Mouse (Mus musculus) embryonic fibroblast, embryonic 13.5 days (primary cell): ENCODE data around the gene Msx1. TPM values are rescaled to one million over a fixed set of nuclear protein-coding genes. Genes with fewer than 3 reads are reported as not detected.

Source experiments
- H3K27ac ChIP-seq: 2 replicates; pipeline ENCODE4 v1.5.1; 2012; ENCODE audit warnings: low read length, control low read depth, inconsistent platforms; ENCODE audit not compliant: insufficient read depth
- H3K4me1 ChIP-seq: 2 replicates; pipeline ENCODE4 v1.6.1; 2011; ENCODE audit warnings: low read length; ENCODE audit not compliant: control insufficient read depth, insufficient read depth
- H3K4me3 ChIP-seq: 2 replicates; pipeline ENCODE4 v1.5.1; 2011; ENCODE audit warnings: mild to moderate bottlenecking, control low read depth, low read length; ENCODE audit not compliant: insufficient read depth
- CTCF ChIP-seq: IDR thresholded peaks from 2 replicates; pipeline ENCODE4 v1.5.1; 2011; ENCODE audit warnings: mild to moderate bottlenecking, control low read depth, low read length, moderate library complexity, borderline replicate concordance; ENCODE audit not compliant: insufficient read depth
- POLR2A ChIP-seq: IDR thresholded peaks from 2 replicates; pipeline ENCODE4 v1.6.1; 2011; ENCODE audit warnings: low read depth, mild to moderate bottlenecking, control low read depth, low read length, moderate library complexity
- polyA plus RNA-seq: library from polyadenylated mRNA; stranded (reverse); fragments of >200 nt; gene quantifications from 2 replicates; pipeline ENCODE4 v1.2.4, GENCODE M21; 2011; ENCODE audit warnings: low read depth; ENCODE audit not compliant: missing spikeins, insufficient read length

Gene Msx1
- polyA plus RNA-seq, 1 experiment = 15.7 TPM

- Histone ChIP-seq H3K27ac (no peak overlapping the region), H3K4me1 (no peaks in the 10 kb centered on the region), H3K4me3 (no peak overlapping the region)
- no peak for TF ChIP-seq POLR2A
- no peak for TF ChIP-seq CTCF
These were observed 4.4 kb downstream of the Msx1 start for GRCm38 (mm10) chr5:37819971-37820370.

- H3K4me3 ChIP-seq = no peak overlapping the region
- TF ChIP-seq POLR2A (no peak), CTCF (no peak)
- no peaks in the 10 kb centered on the region for H3K4me1 ChIP-seq
- no peak overlapping the region for H3K27ac ChIP-seq
These were observed 4.8 kb downstream of the Msx1 start for GRCm38 (mm10) chr5:37819541-37819940.

GRCm38 (mm10) chr5:37818533-37819215, 5.7 kb downstream of the Msx1 start:
- TF ChIP-seq POLR2A (no peak), CTCF (no peak)
- Histone ChIP-seq H3K4me3 (no peak overlapping the region), H3K27ac (no peak overlapping the region), H3K4me1 (no peaks in the 10 kb centered on the region)

- no peak for TF ChIP-seq CTCF
- TF ChIP-seq POLR2A = no peak
- Histone ChIP-seq H3K27ac (no peak overlapping the region), H3K4me1 (no peaks in the 10 kb centered on the region), H3K4me3 (no peak overlapping the region)
These were observed 6.5 kb downstream of the Msx1 start for GRCm38 (mm10) chr5:37817658-37818532.

- H3K4me1 ChIP-seq = no peaks in the 10 kb centered on the region
- TF ChIP-seq POLR2A (no peak), CTCF (peak; percentile 37; the same call in 1 of the 2 replicates)
These were observed 7.3 kb downstream of the Msx1 start for GRCm38 (mm10) chr5:37816907-37817657.

GRCm38 (mm10) chr5:37815909-37816308, 8.5 kb downstream of the Msx1 start:
- H3K4me1 ChIP-seq = no peaks in the 10 kb centered on the region
- no peak for TF ChIP-seq POLR2A
- TF ChIP-seq CTCF = no peak
- H3K4me3 ChIP-seq = no peak overlapping the region
- no peak overlapping the region for H3K27ac ChIP-seq

More at GRCm38 (mm10) chr5:37816907-37817657, 7.3 kb downstream of the Msx1 start:
- H3K4me3 ChIP-seq = no peak overlapping the region
- H3K27ac ChIP-seq = no peak overlapping the region

- Histone ChIP-seq H3K27ac (no peak overlapping the region), H3K4me3 (no peak overlapping the region), H3K4me1 (no peaks in the 10 kb centered on the region)
- no peak for TF ChIP-seq POLR2A
- no peak for TF ChIP-seq CTCF
These were observed 10.2 kb downstream of the Msx1 start for GRCm38 (mm10) chr5:37814169-37814568.

GRCm38 (mm10) chr5:37805291-37805690, 19.1 kb downstream of the Msx1 start:
- Histone ChIP-seq H3K4me1 (no peaks in the 10 kb centered on the region), H3K4me3 (no peak overlapping the region), H3K27ac (no peak overlapping the region)
- no peak for TF ChIP-seq POLR2A
- TF ChIP-seq CTCF = no peak

- Histone ChIP-seq H3K4me1 (no peaks in the 10 kb centered on the region), H3K27ac (no peak overlapping the region), H3K4me3 (no peak overlapping the region)
- TF ChIP-seq CTCF (no peak), POLR2A (no peak)
These were observed 19.8 kb downstream of the Msx1 start for GRCm38 (mm10) chr5:37804512-37805118.

GRCm38 (mm10) chr5:37797251-37797650, 27.1 kb downstream of the Msx1 start:
- no peaks in the 10 kb centered on the region for H3K4me1 ChIP-seq
- no peak for TF ChIP-seq POLR2A
- TF ChIP-seq CTCF = no peak
- H3K27ac ChIP-seq = no peak overlapping the region
- H3K4me3 ChIP-seq = no peak overlapping the region
